Mouse (Mus musculus) erythroblast, embryonic 14.5 days (primary cell): ENCODE results near the gene Gm7879.

Experiments used
- GATA1 ChIP-seq: IDR thresholded peaks from 2 replicates; pipeline ENCODE4 v1.6.1; 2012; ENCODE audit warnings: low read length, inconsistent platforms, mixed read lengths
- TAL1 ChIP-seq: IDR thresholded peaks from 3 replicates; pipeline ENCODE4 v1.6.1; 2012; ENCODE audit warnings: low read length, inconsistent platforms, mixed read lengths

DNA sequence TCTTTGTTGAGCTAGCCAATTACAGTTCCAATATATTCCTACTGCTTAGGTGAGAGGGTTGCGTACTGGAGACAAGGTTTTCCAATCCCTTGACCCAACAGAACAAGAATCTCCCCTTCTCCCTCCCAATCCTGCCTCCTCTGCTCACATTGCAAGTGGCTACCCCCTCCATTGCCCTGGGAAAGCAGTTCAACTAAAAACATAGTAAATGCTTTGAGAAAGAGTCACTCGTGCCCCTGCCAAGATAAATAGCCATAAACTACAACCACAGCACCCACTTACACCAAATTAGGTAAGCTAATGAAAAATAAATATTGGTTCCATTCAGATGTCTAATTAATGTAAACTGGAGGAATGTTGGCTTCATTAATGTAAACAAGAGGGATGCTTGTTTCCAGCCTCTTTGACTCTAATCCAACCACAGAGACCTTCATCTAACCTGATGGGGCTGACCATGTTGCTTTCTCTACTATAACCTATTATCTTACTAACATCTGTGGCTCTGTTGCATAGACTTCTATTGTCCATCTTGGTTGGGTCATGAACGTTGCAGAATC lies 47.0 kb downstream of the Gm7879 start:
- no peak for TF ChIP-seq TAL1
- no peak for TF ChIP-seq GATA1
